In the genomic region with DNA sequence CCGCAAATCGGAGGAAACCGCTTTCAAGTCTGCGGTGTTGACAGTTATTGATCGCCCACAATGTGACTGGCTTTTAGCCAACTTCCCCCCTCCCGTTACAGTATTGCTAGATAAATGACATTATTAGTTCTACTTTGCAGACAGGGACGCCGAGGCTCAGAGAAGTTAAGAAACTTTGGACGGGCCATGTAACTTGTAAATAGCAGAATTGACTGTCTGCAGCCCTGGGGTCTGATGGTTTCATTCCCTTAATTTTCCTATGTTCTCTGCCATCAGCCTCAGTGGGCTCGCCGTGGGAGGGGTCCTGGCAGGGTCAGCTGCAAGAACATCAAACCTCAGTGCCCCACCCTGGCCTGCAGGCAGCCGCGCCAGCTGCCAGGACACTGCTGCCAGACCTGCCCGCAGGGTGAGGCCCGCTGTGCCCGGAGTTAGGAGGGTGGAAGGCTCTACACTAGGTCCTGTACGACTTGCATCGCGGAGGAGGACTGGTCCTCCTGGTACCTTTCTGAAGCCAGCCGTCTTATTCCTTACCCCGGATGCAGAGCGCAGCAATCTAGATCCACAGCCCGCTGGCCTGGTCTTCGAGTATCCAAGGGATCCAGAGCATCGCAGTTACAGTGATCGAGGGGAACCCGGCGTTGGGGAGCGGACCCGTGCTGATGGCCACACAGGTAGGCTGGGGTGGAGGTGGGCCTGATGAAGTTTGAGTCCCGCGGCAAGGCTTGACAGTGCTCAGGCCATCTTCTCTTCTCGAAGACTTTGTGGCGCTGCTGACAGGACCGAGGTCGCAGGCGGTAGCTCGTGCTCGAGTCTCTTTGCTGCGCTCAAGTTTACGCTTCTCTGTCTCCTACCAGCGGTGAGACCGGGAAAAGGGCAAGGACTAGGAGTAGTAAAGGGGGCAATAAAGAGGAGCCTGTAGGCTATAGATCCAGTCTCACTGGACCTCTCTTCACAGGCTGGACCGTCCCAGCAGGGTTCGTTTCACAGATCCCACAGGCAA, we compare ENCODE assay signal across 8 mouse cellular contexts. TPM values are rescaled to one million over a fixed set of nuclear protein-coding genes. Genes with fewer than 3 reads are reported as not detected.
A peak's percentile ranks its signal among the peaks of the same experiment; 100 is the strongest.
DNase-seq lines count a peak whose midpoint lies in the region; ATAC-seq and TF ChIP-seq lines count a peak whose summit lies in the region.

A gene (minus strand): TSS at position 781 of the 1,000 bp plus-strand sequence.

- peak; percentile 30; the same call in 1 of the 2 replicates for TF ChIP-seq CTCF in forebrain, postnatal 0 days (IDR thresholded peaks at IDR 0.05; ENCODE audit: low read depth)

- no peak for DNase-seq in kidney, adult 9 months
- peak; percentile 55 to 57 for DNase-seq in cerebellum, postnatal 14 days
- DNase-seq in forebrain, postnatal 0 days, result peak; percentile 17
- no peak for DNase-seq in urinary bladder, adult 2 months (ENCODE audit: low spot score)
- no peak for DNase-seq in frontal cortex, postnatal 36 days (ENCODE audit: low spot score in 2 of 2)
- no peak for DNase-seq in frontal cortex, postnatal 25 days (ENCODE audit: low spot score in 2 of 2)

- peak within 1 kb of the TSS; percentile 95 for H3K4me2 ChIP-seq in kidney, embryonic 15.5 days
- peak within 1 kb of the TSS; percentile 85 for H3K4me2 ChIP-seq in forebrain, postnatal 0 days (ENCODE audit: low read depth)
- H3K4me2 ChIP-seq in liver, embryonic 15.5 days, result peak within 1 kb of the TSS; percentile 73

- H3K9me3 ChIP-seq in kidney, embryonic 15.5 days (replicated peaks), result no peaks in the 10 kb centered on the region
- H3K9me3 ChIP-seq in forebrain, postnatal 0 days (ENCODE audit: low read length), result no peaks in the 10 kb centered on the region
- H3K9me3 ChIP-seq in liver, embryonic 15.5 days (replicated peaks), result no peaks in the 10 kb centered on the region

- 2% methylated on average over 45 of the region's 45 CpGs for WGBS in kidney, embryonic 15.5 days
- 4% methylated on average over 45 of the region's 45 CpGs for WGBS in forebrain, postnatal 0 days
- 4% methylated on average over 45 of the region's 45 CpGs for WGBS in liver, embryonic 15.5 days (ENCODE audit: insufficient replicate concordance)

- H3K36me3 ChIP-seq in kidney, embryonic 15.5 days, result no peaks in the 10 kb centered on the region
- 0 out of 2 replicates have a peak, but pooled peaks cover 2% of the 10 kb centered on the region for H3K36me3 ChIP-seq in forebrain, postnatal 0 days (ENCODE audit: insufficient read depth)
- no peaks in the 10 kb centered on the region for H3K36me3 ChIP-seq in liver, embryonic 15.5 days (replicated peaks)

- peak within 1 kb of the TSS; percentile 71 for H3K9ac ChIP-seq in kidney, embryonic 15.5 days
- H3K9ac ChIP-seq in forebrain, postnatal 0 days, result peak within 1 kb of the TSS; percentile 86
- H3K9ac ChIP-seq in liver, embryonic 15.5 days, result no peak within 1 kb of the TSS

- no peak within 1 kb of the TSS for H3K27ac ChIP-seq in kidney, embryonic 15.5 days
- H3K27ac ChIP-seq in forebrain, postnatal 0 days (ENCODE audit: low read depth, low read length), result no peak within 1 kb of the TSS
- no peak within 1 kb of the TSS for H3K27ac ChIP-seq in liver, embryonic 15.5 days (replicated peaks)

- H3K4me1 ChIP-seq in kidney, embryonic 15.5 days, result peaks cover 33% of the 10 kb centered on the region
- H3K4me1 ChIP-seq in forebrain, postnatal 0 days (ENCODE audit: insufficient read depth), result 0 out of 2 replicates have a peak, but pooled peaks cover 4% of the 10 kb centered on the region
- peaks cover 16% of the 10 kb centered on the region for H3K4me1 ChIP-seq in liver, embryonic 15.5 days (replicated peaks)

- no peak for ATAC-seq in kidney, embryonic 15.5 days (replicated peaks; ENCODE audit: low FRiP score)
- ATAC-seq in forebrain, postnatal 0 days, result no peak
- ATAC-seq in liver, embryonic 15.5 days (ENCODE audit: insufficient read depth), result no peak

- H3K4me3 ChIP-seq in kidney, embryonic 15.5 days (replicated peaks), result peak within 1 kb of the TSS; percentile 70
- peak within 1 kb of the TSS; percentile 80 for H3K4me3 ChIP-seq in forebrain, postnatal 0 days (ENCODE audit: low read depth, low read length)
- H3K4me3 ChIP-seq in liver, embryonic 15.5 days (replicated peaks), result peak within 1 kb of the TSS; percentile 52

- peaks cover 32% of the 10 kb centered on the region for H3K27me3 ChIP-seq in kidney, embryonic 15.5 days
- peaks cover 10% of the 10 kb centered on the region for H3K27me3 ChIP-seq in forebrain, postnatal 0 days (ENCODE audit: insufficient read depth, low read length)
- H3K27me3 ChIP-seq in liver, embryonic 15.5 days, result peaks cover 83% of the 10 kb centered on the region

RNA-seq across cellular contexts. Expression of the gene that starts here (rescaled TPM):
- 1.2 TPM in 2 replicates for polyA plus RNA-seq in kidney, embryonic 15.5 days (2015; fragmentation: Nextera tagmentation; extraction: Ambion mirVana)
- 0.69 and 1.0 TPM in 2 replicates for total RNA-seq in forebrain, postnatal 0 days (2014; rRNA removed)
- 0.51 and 0.52 TPM in 2 replicates for polyA plus RNA-seq in forebrain, postnatal 0 days (2015; fragmentation: Nextera tagmentation; extraction: Ambion mirVana)
- 5.0 and 5.6 TPM in 2 replicates for polyA plus RNA-seq in liver, embryonic 15.5 days (2015; fragmentation: Nextera tagmentation; extraction: Ambion mirVana)
- 3.0 and 3.4 TPM in 2 replicates for polyA plus RNA-seq in urinary bladder, adult 2 months (2012; rRNA removed)

Comparison
In these comparisons a context has a peak if more than half of its experiments do, and no peak if none do; other contexts are left out.
1. DNase-seq: peak in cerebellum, postnatal 14 days (2 of 2) and forebrain, postnatal 0 days (single experiment); none in kidney, adult 9 months (single experiment), urinary bladder, adult 2 months (single experiment), frontal cortex, postnatal 36 days (0 of 2) and frontal cortex, postnatal 25 days (0 of 2).
2. Peak in every context shown above with its lines, with median percentiles within 50 percentile points of each other: H3K4me2 ChIP-seq and H3K4me3 ChIP-seq.